Mouse (Mus musculus): ENCODE data around the gene Acly.

The Acly gene

DNA sequence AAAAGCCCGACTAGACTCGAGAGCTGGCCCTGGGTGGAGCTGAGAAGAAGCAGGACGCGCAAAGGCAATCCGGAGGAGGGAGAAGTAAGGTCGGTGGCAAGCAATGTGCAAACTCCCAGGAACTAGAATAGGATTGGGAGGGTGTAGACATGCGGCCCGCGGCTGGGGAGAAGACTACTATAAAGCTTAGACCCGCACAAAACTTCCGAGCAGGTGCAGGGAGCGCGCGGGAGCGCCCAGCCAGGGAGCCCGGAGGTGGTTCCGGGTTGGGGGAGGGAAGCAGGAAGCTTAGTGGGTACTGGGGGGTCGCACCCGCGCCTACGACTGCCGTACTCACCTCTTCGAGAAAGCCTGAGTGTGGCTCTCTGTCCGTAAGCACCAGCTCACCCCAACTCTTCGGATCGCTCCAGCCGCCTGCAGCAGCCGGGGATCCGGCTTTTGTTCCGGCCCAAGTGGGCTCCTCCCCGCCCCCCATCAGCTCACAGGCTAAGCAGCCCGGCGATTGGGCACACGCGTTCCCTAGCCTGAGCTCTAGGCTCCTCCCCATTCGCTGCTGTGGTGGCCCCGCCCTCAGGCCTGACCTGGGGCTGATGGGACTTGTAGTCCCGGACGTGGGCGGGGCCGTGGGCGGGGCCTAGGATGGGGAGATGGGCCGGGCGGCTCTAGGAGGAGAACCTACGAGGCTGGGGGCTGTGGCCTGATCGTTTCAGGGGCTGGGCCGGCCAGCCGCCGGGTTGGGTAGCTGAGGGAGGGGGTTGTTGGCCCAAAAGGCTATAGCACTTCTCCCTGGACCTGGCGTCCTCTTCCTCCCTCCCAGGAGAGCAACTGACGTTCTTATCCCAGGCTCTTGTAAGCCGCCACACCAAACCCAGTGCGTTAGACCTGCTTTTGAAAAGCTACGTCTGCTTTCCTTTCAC is at the start of gene Acly:
Acly (minus strand) TSS at position 543 of the 917 bp plus-strand sequence.
- WGBS = under 1% methylated on average over 54 of the region's 54 CpGs

DNA sequence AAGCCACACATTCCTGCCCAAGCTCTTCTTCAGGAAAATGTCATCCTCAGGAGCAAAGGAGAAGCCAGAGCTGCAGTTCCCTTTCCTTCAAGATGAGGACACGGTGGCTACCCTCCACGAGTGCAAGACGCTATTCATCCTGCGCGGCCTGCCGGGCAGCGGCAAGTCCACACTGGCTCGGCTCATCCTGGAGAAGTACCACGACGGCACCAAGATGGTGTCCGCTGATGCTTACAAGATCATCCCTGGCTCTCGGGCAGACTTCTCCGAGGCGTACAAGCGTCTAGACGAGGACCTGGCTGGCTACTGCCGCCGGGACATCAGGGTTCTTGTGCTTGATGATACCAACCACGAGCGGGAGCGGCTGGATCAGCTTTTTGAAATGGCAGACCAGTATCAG is 48.5 kb upstream of the Acly start:
- 73% methylated on average over 21 of the region's 21 CpGs for WGBS

DNA sequence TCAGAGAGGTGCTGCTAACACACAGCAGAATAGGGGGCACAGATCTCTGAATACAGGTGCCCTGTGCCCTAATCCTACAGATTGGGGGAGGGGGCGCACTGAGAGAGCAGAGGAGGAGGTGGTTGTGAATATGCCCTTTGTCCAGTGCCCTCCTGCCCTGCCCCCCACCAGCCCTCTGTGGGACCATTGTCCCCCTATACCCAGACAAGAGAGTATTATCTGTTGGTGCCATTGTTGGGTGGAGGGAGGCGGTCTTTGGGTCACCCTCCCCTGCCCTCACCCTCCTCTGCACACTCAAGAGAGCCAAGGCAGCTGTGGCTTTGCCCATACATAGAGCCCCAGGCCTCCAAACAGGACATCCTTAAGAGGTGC is 47.7 kb upstream of the Acly start:
- WGBS = 37% methylated on average over 2 of the region's 2 CpGs

GRCm38 (mm10) chr11:100574708-100575483 is 47.1 kb upstream of the Acly start, which contains the start of gene Cnp:
Gene Cnp, plus strand, starts transcription at chr11:100574904.
- 1% methylated on average over 47 of the region's 47 CpGs for WGBS

DNA sequence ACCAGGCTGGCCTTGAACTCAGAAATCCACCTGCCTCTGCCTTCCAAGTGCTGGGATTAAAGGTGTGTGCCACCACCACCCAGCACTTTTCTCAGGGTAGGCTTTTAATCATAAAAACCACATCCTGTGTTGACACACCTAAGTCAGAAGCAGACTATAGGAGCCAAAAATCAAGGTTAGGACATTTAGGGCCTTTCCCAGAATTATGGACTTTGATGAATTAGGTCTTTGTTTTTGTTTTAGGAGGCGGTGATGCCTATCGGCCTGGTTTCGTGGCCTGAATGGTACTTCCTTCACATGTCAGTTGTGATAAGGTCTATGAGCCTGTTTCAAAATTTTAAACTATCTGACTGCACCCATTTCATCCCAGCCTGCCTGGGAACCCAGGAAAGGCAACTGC is 46.4 kb upstream of the Acly start:
- WGBS = 75% methylated on average over 3 of the region's 3 CpGs

- 5% methylated on average over 16 of the region's 16 CpGs for WGBS
Measured at GRCm38 (mm10) chr11:100571202-100571567, 43.4 kb upstream of the Acly start.

- 2% methylated on average over 8 of the region's 8 CpGs for WGBS
Measured at GRCm38 (mm10) chr11:100570430-100571201, 42.8 kb upstream of the Acly start.

DNA sequence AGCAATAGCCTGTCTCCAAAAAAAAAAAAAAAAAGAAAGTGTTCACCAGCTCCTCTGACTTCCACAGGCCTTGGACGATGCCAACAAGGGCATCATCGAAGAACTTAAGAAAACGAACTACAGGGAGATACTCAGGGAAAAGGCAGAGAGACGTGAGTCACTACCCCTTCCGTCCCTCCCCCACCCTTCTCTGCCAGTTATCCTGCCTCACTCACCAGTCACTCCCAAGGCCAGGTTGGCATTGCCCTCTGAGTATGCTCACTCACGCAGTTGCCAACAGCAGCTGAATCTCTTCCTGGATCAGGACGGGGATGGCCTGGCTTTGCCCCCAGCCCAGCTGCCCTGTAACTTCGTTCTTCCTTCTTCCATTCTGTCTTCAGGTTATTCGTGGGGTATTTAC is 42.0 kb upstream of the Acly start:
- WGBS = 61% methylated on average over 9 of the region's 9 CpGs

- WGBS = 93% methylated on average over 8 of the region's 8 CpGs
Measured at GRCm38 (mm10) chr11:100568692-100569091, 40.9 kb upstream of the Acly start.

- 70% methylated on average over 9 of the region's 9 CpGs for WGBS
Measured at GRCm38 (mm10) chr11:100567815-100568245, 40.0 kb upstream of the Acly start.

DNA sequence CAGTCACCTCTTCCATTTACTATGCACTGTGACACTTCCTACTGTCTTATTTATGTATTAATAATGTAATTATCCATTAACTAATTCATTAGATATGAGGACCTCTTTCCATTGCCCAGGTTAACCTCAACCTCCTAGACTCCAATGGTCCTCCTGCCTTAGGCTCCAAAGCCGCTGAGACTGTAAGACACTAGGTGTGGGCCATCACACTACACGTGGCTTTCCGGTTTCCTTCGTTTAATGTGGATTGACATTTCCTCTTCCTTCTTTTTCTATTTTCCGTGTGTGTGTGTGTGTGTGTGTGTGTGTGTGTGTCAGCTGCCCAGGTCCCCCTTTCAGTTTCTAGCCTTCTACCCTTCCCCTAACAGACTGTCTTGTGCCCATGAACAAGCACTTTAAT is 39.4 kb upstream of the Acly start:
- WGBS = 75% methylated on average over 5 of the region's 5 CpGs

DNA sequence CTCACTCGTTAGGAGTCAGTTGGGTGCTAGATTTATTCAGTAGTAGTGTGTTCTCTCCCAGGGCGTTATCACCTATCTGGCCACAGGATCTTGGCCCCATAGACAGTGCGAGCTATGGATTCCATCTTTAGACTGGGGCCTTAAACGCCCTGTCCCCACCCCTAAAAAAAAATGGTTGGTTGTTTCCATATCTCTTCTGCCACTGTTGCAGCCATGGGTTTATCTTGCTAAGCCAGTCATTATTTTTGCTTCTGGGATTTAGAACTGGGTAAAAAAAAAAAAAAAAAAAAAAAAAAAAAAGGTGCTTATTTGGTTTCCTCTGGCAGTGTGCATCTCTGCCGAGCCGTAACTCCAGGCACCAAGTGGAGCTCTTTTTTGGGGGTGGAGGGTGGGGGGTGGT is 36.9 kb upstream of the Acly start:
- WGBS = 61% methylated on average over 6 of the region's 6 CpGs

DNA sequence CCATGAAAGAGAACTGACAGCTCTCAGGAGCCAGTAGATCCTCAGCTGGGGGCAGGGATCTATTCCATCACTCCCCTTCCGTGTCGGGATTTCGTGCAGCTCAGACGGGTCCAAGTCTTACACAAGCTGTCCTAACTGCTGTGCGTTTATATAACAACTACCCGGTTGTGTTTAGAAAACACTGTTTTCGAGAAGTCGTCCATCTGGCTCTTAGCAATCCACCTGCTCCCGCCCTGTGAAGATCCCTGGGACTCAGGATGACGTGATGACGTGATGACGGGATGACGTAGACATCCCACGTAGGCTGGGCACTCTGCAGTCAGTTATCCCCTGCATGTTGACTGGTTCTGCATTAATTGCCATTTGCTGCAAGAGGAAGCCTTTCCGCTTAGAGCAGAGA is 36.5 kb upstream of the Acly start:
- WGBS = 46% methylated on average over 15 of the region's 15 CpGs

GRCm38 (mm10) chr11:100561748-100562147 is 33.9 kb upstream of the Acly start:
- WGBS = 46% methylated on average over 5 of the region's 5 CpGs

GRCm38 (mm10) chr11:100559476-100559875 is 31.7 kb upstream of the Acly start:
- 80% methylated on average over 7 of the region's 7 CpGs for WGBS

GRCm38 (mm10) chr11:100557563-100557962 is 29.8 kb upstream of the Acly start:
- 87% methylated on average over 3 of the region's 3 CpGs for WGBS

GRCm38 (mm10) chr11:100555583-100555982 is 27.8 kb upstream of the Acly start:
- WGBS = 18% methylated on average over 11 of the region's 11 CpGs

- WGBS = 79% methylated on average over 4 of the region's 4 CpGs
Measured at GRCm38 (mm10) chr11:100552842-100553241, 25.0 kb upstream of the Acly start.

- WGBS = 83% methylated on average over 6 of the region's 6 CpGs
Measured at GRCm38 (mm10) chr11:100550101-100550500, 22.3 kb upstream of the Acly start.

- WGBS = 92% methylated on average over 8 of the region's 8 CpGs
Measured at GRCm38 (mm10) chr11:100549466-100549865, 21.7 kb upstream of the Acly start.

DNA sequence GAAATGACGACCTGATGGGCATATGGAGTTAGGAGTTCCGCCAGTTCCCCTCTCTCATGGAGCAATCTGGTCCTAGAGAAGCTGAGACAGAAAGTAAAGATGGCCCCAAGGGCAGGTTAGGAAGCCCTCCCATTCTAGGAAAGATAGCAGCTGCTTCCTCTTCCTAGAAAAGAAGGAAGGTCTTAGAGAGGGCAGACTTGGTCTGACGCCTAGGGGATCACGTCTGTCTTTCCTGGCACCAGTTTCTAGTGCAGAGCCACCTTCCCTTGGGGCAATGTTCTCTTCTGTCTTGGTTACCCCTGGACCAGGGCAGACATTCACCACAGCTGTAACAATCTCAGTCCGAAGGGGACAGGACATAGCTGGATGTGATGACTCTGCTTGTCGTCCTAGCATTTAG is 20.3 kb upstream of the Acly start:
- WGBS = 82% methylated on average over 6 of the region's 6 CpGs

- WGBS = 76% methylated on average over 6 of the region's 6 CpGs
Measured at GRCm38 (mm10) chr11:100546955-100547354, 19.2 kb upstream of the Acly start.
